Mouse (Mus musculus) kidney, embryonic 15.5 days (tissue): ENCODE measurements around the gene Kat6b. TPM values are rescaled to one million over a fixed set of nuclear protein-coding genes. Genes with fewer than 3 reads are reported as not detected.

Experiments
- ATAC-seq: fragments of 200-750 bp; cut with Nextera tagmentation; replicated peaks from 2 replicates; pipeline ENCODE4 v1.8.0; 2017; ENCODE audit warnings: moderate TSS enrichment; ENCODE audit not compliant: low FRiP score
- H3K27ac ChIP-seq: fragments of 300-500 bp; sonication (generic); 2 replicates; pipeline ENCODE4 v1.5.1; 2015; ENCODE audit warnings: mild to moderate bottlenecking, inconsistent platforms
- H3K27me3 ChIP-seq: fragments of 300-500 bp; sonication (generic); 2 replicates; pipeline ENCODE4 v1.6.1; 2015; ENCODE audit warnings: inconsistent platforms
- H3K36me3 ChIP-seq: fragments of 300-500 bp; sonication (generic); 2 replicates; pipeline ENCODE4 v1.6.1; 2015; ENCODE audit warnings: inconsistent platforms
- H3K4me1 ChIP-seq: fragments of 300-500 bp; sonication (generic); 2 replicates; pipeline ENCODE4 v1.6.1; 2015; ENCODE audit warnings: inconsistent platforms
- H3K4me2 ChIP-seq: fragments of 300-500 bp; sonication (generic); 2 replicates; pipeline ENCODE4 v1.6.1; 2015; ENCODE audit warnings: moderate library complexity, mild to moderate bottlenecking, inconsistent platforms
- H3K4me3 ChIP-seq: fragments of 300-500 bp; sonication (generic); replicated peaks from 2 replicates; pipeline ENCODE4 v1.5.1; 2015; ENCODE audit warnings: mild to moderate bottlenecking, inconsistent platforms
- H3K9ac ChIP-seq: fragments of 300-500 bp; sonication (generic); 2 replicates; pipeline ENCODE4 v1.6.1; 2015; ENCODE audit warnings: mild to moderate bottlenecking, inconsistent platforms
- H3K9me3 ChIP-seq: fragments of 300-500 bp; sonication (generic); replicated peaks from 2 replicates; pipeline ENCODE4 v1.6.1; 2016; ENCODE audit warnings: inconsistent platforms
- WGBS: fragments of 180-500 bp; shearing (Covaris S2); methylation state at CpG from one replicate; pipeline ENCODE4 v1.1.7; 2015; ENCODE audit warnings: mixed read lengths; 5-methylcytosine and 5-hydroxymethylcytosine counted together
- polyA plus RNA-seq: library from polyadenylated mRNA; unstranded; fragments of >200 nt; fragmentation: Nextera tagmentation; extraction: Ambion mirVana; gene quantifications from 2 replicates; pipeline ENCODE4 v1.2.1, GENCODE M21; 2015

Kat6b gene
- 13.8 and 15.7 TPM in 2 replicates for polyA plus RNA-seq

DNA sequence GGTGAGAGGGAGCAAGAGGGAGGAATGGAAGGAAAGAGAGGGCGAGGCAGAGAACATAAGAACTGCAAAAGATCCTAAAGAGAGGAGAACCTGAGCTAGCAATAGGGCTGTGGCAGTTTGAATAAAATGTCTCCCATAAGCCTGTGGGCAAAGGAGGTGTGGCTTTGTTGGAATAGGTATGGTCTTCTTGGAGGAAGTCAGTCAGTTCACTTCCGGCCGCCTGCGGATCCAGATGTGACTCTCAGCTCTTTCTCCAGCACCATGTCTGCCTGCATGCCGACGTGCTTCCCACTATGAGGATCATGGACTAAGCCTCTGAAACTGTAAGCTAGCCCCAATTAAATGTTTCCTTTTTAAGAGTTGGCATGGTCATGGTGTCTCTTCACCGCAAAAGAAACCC, at the start of gene Kat6b:
Gene Kat6b (plus strand): TSS at position 204 of the 400 bp plus-strand sequence.
- H3K27ac ChIP-seq = no peak within 1 kb of the TSS
- no peaks in the 10 kb centered on the region for H3K9me3 ChIP-seq
- no peaks in the 10 kb centered on the region for H3K4me1 ChIP-seq
- H3K36me3 ChIP-seq = no peaks in the 10 kb centered on the region
- WGBS = 93% methylated on average over 7 of the region's 7 CpGs
- no peak within 1 kb of the TSS for H3K9ac ChIP-seq
- H3K4me3 ChIP-seq = no peak within 1 kb of the TSS
- no peak within 1 kb of the TSS for H3K4me2 ChIP-seq
- ATAC-seq = no peak
- no peaks in the 10 kb centered on the region for H3K27me3 ChIP-seq

DNA sequence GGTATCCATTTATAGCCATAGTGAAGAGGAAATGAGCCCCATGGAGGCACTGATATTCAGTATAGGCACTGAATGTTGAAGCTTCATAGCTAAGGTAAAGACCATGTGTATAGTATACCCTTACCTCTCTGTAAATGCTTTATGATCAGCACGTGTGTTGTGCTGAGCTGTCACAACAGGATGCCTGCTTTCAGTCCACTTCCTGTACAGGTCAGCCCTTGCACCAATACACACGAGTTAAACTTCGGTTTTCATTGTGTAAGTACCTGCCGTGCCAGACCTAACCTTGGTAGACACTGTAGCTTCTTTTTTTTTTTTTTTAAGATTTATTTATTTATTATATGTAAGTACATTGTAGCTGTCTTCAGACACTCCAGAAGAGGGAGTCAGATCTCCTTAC, 47.8 kb upstream of the Kat6b start:
- no peaks in the 10 kb centered on the region for H3K9me3 ChIP-seq
- 73% methylated on average over 4 of the region's 4 CpGs for WGBS
- peaks cover 4% of the 10 kb centered on the region; the same call in 1 of the 2 replicates for H3K4me1 ChIP-seq
- H3K9ac ChIP-seq = no peak overlapping the region
- no peak overlapping the region for H3K4me2 ChIP-seq
- no peak overlapping the region for H3K4me3 ChIP-seq
- no peak overlapping the region for H3K27ac ChIP-seq
- no peaks in the 10 kb centered on the region for H3K27me3 ChIP-seq
- no peak for ATAC-seq
- no peaks in the 10 kb centered on the region for H3K36me3 ChIP-seq

DNA sequence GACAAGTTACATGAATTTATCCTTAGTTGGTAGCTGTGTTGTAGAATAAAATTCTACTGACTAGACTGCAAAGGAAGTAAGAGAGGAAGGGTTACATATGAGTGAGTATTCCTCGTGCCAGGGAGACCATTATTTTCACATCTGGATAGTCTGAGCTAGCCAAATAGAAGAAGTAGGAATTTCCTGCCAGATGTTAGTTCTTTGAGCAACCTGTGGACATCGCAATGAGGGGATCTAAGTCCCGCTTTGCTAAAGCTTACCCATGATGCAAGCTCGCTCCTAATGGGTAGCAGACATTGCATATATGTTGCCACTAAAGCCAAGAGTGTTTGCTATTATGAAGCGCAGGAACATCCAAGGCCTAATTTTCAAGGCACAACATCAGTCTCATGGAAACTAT, 47.2 kb upstream of the Kat6b start:
- peaks cover 4% of the 10 kb centered on the region; the same call in 1 of the 2 replicates for H3K4me1 ChIP-seq
- no peaks in the 10 kb centered on the region for H3K9me3 ChIP-seq
- no peaks in the 10 kb centered on the region for H3K27me3 ChIP-seq
- no peak for ATAC-seq
- H3K9ac ChIP-seq = no peak overlapping the region
- 83% methylated on average over 5 of the region's 5 CpGs for WGBS
- H3K36me3 ChIP-seq = no peaks in the 10 kb centered on the region
- no peak overlapping the region for H3K27ac ChIP-seq
- H3K4me2 ChIP-seq = no peak overlapping the region
- no peak overlapping the region for H3K4me3 ChIP-seq

DNA sequence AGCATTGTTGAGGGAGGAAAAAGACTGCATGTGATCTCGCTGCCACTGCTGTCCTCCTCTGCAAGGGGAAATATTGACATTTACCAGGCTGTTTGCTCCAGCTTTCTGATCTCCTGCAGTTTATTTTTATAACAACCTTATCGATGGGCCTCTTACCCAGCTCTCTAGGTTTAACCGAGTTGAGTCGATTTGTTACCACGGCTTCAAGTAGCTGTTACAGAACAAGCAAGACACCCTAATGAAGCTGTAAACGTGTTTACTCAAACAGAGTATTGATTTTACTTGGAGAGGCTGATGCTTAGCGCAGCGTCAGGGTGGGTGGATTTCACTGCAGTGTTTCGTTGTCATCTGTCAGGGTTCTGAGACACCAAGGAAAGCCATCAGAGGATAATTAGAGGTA, 46.5 kb upstream of the Kat6b start:
- Histone ChIP-seq H3K36me3 (no peaks in the 10 kb centered on the region), H3K9me3 (no peaks in the 10 kb centered on the region), H3K27me3 (no peaks in the 10 kb centered on the region), H3K27ac (no peak overlapping the region), H3K4me2 (no peak overlapping the region), H3K4me3 (no peak overlapping the region), H3K9ac (no peak overlapping the region), H3K4me1 (peaks cover 8% of the 10 kb centered on the region)
- 37% methylated on average over 9 of the region's 9 CpGs for WGBS
- no peak for ATAC-seq

DNA sequence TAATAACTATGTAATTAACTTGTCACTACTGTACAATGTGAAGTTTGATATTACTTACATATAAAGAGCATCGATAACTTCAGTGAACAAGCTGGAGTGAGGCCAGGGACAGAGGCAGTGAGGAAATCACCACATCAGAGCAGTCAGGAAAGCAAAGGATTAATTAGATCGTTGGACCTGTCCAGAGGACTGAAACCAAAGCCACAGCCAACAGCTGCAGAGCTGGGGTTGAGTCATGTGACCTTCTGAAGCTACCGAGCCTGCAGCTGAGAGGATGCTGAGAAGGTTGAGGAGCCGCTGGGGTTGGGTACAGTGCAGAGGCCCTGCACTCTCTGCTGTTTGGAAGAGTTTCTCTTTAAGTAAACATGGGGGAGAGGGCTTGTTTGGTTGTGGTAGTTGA, 41.4 kb upstream of the Kat6b start:
- no peaks in the 10 kb centered on the region for H3K27me3 ChIP-seq
- H3K9me3 ChIP-seq = no peaks in the 10 kb centered on the region
- H3K4me2 ChIP-seq = no peak overlapping the region
- no peak overlapping the region for H3K4me3 ChIP-seq
- no peak overlapping the region for H3K9ac ChIP-seq
- WGBS = 9% methylated on average over 4 of the region's 4 CpGs
- H3K4me1 ChIP-seq = peaks cover 27% of the 10 kb centered on the region
- H3K27ac ChIP-seq = peak overlapping the region; percentile 49
- ATAC-seq = peak; percentile 80
- 0 out of 2 replicates have a peak, but pooled peaks cover 4% of the 10 kb centered on the region for H3K36me3 ChIP-seq

DNA sequence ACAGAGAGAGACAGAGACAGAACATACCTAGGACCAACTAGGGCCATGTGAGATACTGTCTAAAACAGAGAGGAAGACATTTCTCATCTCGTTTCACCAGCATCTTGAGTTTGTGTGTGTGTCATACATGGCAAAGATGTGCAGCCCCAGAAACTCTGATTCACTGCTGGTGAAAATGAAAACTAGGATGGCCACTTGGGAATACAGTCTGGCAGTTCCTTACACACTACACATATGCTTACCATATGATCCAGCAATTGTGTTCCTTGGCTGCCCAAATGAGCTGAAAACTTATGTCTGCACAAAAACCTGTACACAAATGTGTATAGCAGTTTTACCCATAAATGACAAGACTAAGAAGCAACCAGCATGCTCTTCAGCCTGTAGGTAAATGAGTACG, 40.7 kb upstream of the Kat6b start:
- H3K27me3 ChIP-seq = no peaks in the 10 kb centered on the region
- H3K9me3 ChIP-seq = no peaks in the 10 kb centered on the region
- ATAC-seq = no peak
- 0 out of 2 replicates have a peak, but pooled peaks cover 4% of the 10 kb centered on the region for H3K36me3 ChIP-seq
- WGBS = 95% methylated on average over 2 of the region's 2 CpGs
- peaks cover 27% of the 10 kb centered on the region for H3K4me1 ChIP-seq
- H3K4me3 ChIP-seq = no peak overlapping the region
- H3K27ac ChIP-seq = no peak overlapping the region
- no peak overlapping the region for H3K9ac ChIP-seq
- no peak overlapping the region for H3K4me2 ChIP-seq

DNA sequence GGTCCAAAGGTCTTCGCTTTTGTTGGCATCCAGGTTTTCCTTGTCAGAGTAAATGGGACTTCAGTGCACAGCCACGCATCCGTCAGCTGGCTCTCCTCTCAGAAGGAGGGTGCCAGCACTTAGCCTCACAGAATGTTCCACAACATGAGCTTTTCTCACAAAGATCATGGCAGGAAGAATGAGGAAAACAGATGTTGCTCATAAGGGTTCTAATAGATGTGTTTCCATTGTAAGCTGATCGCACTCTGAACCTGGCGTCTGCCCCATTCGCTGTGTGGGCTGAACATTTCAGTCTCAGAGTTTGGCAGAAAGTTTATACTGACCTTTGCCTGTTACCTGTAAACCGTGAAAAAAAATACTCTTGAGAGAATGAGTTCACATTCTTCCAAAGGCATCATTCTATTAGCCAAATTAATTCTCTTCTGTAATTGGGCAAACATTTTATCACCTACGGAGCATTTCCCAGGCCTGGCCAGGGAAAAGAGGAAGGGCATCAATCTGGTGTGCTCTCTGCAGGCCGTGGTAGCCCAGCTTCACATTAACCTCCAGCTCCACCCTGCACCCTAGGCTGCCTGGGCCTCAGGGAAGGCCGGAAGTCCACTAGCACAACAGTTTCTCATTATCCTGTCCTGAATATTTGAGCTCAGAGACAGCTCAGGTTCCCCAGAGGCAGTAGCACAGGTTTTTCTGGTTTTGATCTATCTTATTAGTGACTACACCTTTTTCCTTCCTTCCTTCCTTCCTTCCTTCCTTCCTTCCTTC, 39.3 kb upstream of the Kat6b start:
- ATAC-seq = peak; percentile 63
- H3K36me3 ChIP-seq = 0 out of 2 replicates have a peak, but pooled peaks cover 4% of the 10 kb centered on the region
- no peak overlapping the region for H3K4me3 ChIP-seq
- H3K27ac ChIP-seq = peak overlapping the region; percentile 74
- 31% methylated on average over 10 of the region's 10 CpGs for WGBS
- H3K9me3 ChIP-seq = no peaks in the 10 kb centered on the region
- H3K4me2 ChIP-seq = no peak overlapping the region
- H3K4me1 ChIP-seq = peaks cover 22% of the 10 kb centered on the region
- H3K27me3 ChIP-seq = no peaks in the 10 kb centered on the region
- no peak overlapping the region for H3K9ac ChIP-seq

DNA sequence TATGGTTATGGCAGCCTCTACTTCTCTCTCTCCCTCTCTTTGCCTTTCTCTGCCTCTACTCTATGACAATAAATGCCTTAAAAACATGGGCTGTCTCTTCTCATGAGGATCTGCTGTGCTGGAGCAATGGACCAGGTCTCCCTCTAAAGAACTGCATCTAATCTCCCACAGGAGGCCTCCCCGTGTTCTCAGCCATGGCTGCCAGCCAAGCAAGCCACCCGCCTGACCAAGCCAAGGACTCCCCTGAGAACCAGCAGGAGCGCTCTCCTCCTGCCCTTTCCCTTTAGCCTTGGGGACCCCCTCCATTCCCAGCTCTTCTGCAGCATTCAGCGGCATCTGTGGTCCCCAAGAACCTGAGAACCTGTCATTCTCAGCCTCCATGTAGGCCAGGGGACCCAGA, 28.7 kb upstream of the Kat6b start:
- no peaks in the 10 kb centered on the region for H3K27me3 ChIP-seq
- WGBS = 72% methylated on average over 4 of the region's 4 CpGs
- ATAC-seq = no peak

DNA sequence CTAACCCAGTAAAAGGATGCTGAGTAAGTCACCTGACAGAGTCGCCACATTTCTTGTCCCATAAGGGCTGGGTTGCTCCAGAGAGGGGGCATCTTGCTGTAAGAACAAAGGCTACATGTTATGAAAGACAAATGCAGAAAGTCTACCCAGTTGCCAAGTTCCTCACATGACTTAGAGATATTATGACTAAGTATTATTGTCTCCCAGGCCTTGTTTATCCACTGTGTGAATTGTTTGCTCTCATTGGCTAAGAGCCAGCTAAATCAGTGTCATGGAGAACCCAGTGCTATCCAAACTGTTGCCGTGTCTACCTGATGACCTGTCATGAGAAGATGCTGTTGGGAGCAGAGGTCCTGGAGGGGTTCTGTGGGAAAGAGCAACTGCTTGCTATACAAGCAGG, 27.3 kb upstream of the Kat6b start:
- H3K27me3 ChIP-seq = no peaks in the 10 kb centered on the region
- 89% methylated on average over 2 of the region's 2 CpGs for WGBS
- no peaks in the 10 kb centered on the region for H3K9me3 ChIP-seq
- 0 out of 2 replicates have a peak, but pooled peaks cover 2% of the 10 kb centered on the region for H3K4me1 ChIP-seq
- no peak overlapping the region for H3K4me2 ChIP-seq
- no peak for ATAC-seq
- no peak overlapping the region for H3K9ac ChIP-seq
- no peak overlapping the region for H3K4me3 ChIP-seq
- H3K36me3 ChIP-seq = no peaks in the 10 kb centered on the region
- no peak overlapping the region for H3K27ac ChIP-seq

More for the DNA sequence above, 28.7 kb upstream of the Kat6b start:
- Histone ChIP-seq H3K9me3 (no peaks in the 10 kb centered on the region), H3K4me3 (no peak overlapping the region), H3K36me3 (no peaks in the 10 kb centered on the region), H3K4me1 (0 out of 2 replicates have a peak, but pooled peaks cover 2% of the 10 kb centered on the region), H3K4me2 (no peak overlapping the region), H3K27ac (no peak overlapping the region), H3K9ac (no peak overlapping the region)

DNA sequence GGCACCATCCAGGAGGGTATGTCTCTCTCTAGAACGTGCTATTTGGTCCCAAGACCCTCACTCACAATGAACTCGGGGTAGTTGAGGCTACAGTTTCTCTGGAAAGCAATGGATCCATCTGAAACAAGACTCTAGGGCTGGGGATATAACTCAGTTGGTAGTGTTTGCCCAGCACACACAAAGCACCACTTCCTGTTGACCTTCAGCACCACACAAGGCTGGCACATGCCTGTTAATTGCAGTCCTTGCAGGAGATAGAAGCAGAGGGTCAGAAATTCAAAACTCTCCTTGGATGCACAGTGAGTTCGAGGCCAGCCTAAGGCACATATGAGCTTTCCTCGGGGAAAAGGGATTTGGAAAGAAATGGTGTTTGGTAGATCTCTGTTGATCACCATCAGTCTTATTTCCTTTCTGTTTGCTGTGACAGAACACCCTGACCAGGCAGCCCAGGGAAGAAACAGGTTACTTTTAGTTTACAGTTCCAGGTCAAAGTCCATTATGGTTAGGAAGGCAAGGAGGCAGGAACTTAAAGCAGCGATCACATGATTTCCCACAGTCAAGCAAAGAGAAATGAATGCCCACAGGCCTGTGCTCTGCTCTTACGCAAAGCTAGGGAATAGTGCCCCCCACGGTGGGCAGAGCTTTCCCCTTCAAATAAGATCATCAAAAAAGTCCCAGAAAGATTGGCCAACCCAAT, 25.4 kb upstream of the Kat6b start:
- ATAC-seq = no peak
- no peak overlapping the region for H3K4me2 ChIP-seq

DNA sequence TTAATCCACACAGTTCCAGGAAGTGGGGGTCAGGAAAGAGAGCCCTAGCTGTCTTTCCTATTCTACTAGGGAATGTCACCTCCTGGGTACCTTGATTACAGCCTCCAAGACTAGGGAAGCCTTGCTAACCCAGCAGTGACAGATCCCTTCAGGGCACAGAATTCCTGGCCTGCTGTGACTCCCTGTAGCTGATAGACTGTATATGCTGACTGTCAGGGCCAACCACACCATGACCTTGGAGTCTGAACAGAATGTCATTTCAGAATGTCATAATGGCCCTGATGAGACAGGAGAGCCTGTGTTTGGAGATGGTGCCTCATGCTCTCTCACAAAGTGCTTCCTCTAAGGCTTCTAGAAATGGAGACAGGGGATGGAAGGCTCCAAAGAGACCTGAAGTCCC, 24.7 kb upstream of the Kat6b start:
- Histone ChIP-seq H3K4me2 (no peak overlapping the region), H3K9me3 (no peaks in the 10 kb centered on the region), H3K27me3 (no peaks in the 10 kb centered on the region), H3K4me1 (0 out of 2 replicates have a peak, but pooled peaks cover 2% of the 10 kb centered on the region), H3K4me3 (no peak overlapping the region), H3K27ac (no peak overlapping the region), H3K9ac (no peak overlapping the region), H3K36me3 (no peaks in the 10 kb centered on the region)
- ATAC-seq = no peak

More for the DNA sequence above, 25.4 kb upstream of the Kat6b start:
- Histone ChIP-seq H3K36me3 (no peaks in the 10 kb centered on the region), H3K27ac (no peak overlapping the region), H3K27me3 (no peaks in the 10 kb centered on the region), H3K9me3 (no peaks in the 10 kb centered on the region), H3K9ac (no peak overlapping the region), H3K4me1 (0 out of 2 replicates have a peak, but pooled peaks cover 2% of the 10 kb centered on the region), H3K4me3 (no peak overlapping the region)
- WGBS = 87% methylated on average over 7 of the region's 7 CpGs

DNA sequence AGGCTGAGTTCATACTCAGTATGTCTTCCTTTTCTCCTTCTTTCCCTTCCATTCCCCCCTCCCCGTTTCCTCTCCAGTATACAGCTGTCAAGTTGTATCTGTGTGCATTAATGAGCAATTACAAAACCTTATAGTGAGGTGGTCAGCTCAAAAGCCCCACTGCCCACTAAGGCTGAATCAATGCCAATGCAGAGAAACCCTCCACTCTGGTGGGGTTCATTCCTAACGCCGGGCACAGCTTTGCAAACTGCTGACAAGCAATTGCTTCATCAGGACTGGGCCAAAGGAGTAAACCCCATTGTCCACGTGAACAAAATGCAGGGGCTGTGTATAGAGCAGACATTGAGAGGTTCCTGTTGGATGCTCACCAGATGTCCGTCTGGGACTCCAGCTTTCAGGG, 23.4 kb upstream of the Kat6b start:
- Histone ChIP-seq H3K36me3 (no peaks in the 10 kb centered on the region), H3K4me3 (no peak overlapping the region), H3K27me3 (no peaks in the 10 kb centered on the region), H3K4me1 (no peaks in the 10 kb centered on the region), H3K27ac (no peak overlapping the region), H3K4me2 (no peak overlapping the region), H3K9me3 (no peaks in the 10 kb centered on the region), H3K9ac (no peak overlapping the region)
- 81% methylated on average over 5 of the region's 5 CpGs for WGBS
- no peak for ATAC-seq
